Mouse (Mus musculus): Measurements from ENCODE around the gene Ap1s3. TPM values are rescaled to one million over a fixed set of nuclear protein-coding genes. Genes with fewer than 3 reads are reported as not detected.

The Ap1s3 gene
- polyA plus RNA-seq, 1 experiment from 2014 or later: 0.20 TPM

DNA sequence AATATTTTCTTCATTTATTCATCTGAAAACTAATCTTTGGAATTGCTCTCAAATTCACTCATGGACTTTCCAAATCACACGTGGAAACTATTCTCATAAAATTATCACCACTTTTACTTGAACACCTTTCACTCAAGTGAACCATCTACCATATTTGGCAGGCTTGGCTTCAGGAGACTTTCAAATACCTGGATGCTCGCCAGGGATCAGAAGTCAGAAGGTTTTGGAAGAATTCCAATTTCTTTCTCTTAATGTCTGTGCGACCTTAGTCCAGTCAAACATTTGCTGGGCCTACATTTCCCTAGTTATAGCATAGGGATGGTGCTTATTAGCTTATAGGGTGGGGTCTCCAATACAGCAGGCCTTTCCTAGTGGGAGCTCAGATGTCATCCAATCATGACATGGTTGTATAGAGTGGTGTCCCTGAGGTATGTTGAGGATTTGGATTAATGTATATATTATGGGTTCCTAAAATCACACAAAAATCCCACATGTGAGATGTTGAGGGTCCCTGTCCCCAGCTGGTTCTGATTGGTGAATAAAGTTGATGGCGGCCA lies 79.0 kb downstream of the Ap1s3 start:
- Histone ChIP-seq H3K4me2 (no peak overlapping the region), H3K4me3 (no peak overlapping the region), H3K9ac (no peak overlapping the region), H3K36me3 (no peaks in the 10 kb centered on the region), H3K27ac (ENCODE audit: poor library complexity, severe bottlenecking) (no peak overlapping the region), H3K27me3 (replicated peaks) (no peaks in the 10 kb centered on the region), H3K9me3 (replicated peaks) (no peaks in the 10 kb centered on the region; the same call in 1 of the 2 replicates), H3K4me1 (replicated peaks) (peaks cover 15% of the 10 kb centered on the region; the same call in 1 of the 2 replicates)
- ATAC-seq (ENCODE audit: insufficient number of reproducible peaks, low FRiP score): no peak
- WGBS: 56% methylated on average over 4 of the region's 4 CpGs

DNA sequence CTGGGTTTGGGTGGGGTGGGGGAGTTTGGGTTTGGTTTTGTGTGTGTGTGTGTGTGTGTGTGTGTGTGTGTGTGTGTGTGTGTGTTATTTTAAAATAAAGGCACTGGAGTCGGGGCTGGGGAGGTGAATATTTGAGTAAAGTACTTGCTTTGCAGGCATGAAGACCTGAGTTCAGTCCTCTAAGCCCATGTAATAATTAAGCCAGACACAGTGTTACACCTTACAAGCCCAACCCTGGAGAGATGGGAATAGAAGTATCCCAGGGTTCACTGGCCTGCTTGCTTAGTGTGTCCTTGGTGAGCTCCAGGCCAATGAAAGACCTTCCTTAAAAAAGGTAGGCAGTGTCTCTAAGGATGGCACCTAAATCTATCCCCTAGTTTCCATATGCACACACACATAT lies 80.7 kb downstream of the Ap1s3 start:
- Histone ChIP-seq H3K27ac (ENCODE audit: poor library complexity, severe bottlenecking) (no peak overlapping the region), H3K4me2 (no peak overlapping the region), H3K9me3 (replicated peaks) (no peaks in the 10 kb centered on the region; the same call in 1 of the 2 replicates), H3K4me3 (no peak overlapping the region), H3K36me3 (no peaks in the 10 kb centered on the region), H3K4me1 (replicated peaks) (peaks cover 15% of the 10 kb centered on the region; the same call in 1 of the 2 replicates), H3K27me3 (replicated peaks) (no peaks in the 10 kb centered on the region), H3K9ac (no peak overlapping the region)
- no peak for ATAC-seq (ENCODE audit: insufficient number of reproducible peaks, low FRiP score)
- WGBS: 92% methylated on average over 1 of the region's 1 CpGs

GRCm38 (mm10) chr1:79589971-79590763 lies 81.6 kb downstream of the Ap1s3 start:
- Histone ChIP-seq H3K27me3 (replicated peaks) (no peaks in the 10 kb centered on the region), H3K36me3 (no peaks in the 10 kb centered on the region), H3K4me2 (no peak overlapping the region), H3K4me3 (no peak overlapping the region), H3K4me1 (replicated peaks) (peaks cover 15% of the 10 kb centered on the region; the same call in 1 of the 2 replicates), H3K27ac (ENCODE audit: poor library complexity, severe bottlenecking) (peak overlapping the region; percentile 86), H3K9me3 (replicated peaks) (no peaks in the 10 kb centered on the region; the same call in 1 of the 2 replicates), H3K9ac (no peak overlapping the region)
- WGBS: 77% methylated on average over 4 of the region's 4 CpGs
- no peak for ATAC-seq (ENCODE audit: insufficient number of reproducible peaks, low FRiP score)

DNA sequence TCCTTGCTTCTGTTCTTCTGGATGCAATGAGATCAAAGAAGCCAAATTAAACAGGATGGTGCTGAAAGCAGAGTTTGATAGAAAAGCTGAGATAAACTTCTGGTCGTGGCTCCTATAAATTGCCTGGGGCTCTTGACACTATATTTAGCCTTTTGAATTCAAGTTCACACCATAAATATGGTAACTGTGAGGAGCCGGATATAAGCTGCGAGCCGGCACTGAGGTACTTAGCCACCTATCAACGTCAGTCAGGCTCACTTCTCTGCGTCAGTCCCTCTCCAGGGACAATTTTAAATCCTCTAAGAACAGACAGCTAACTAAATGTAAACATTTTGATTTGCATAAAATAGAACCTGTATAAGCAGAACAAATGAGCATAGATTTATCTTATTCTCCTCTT lies 82.3 kb downstream of the Ap1s3 start:
- Histone ChIP-seq H3K4me2 (no peak overlapping the region), H3K9me3 (replicated peaks) (no peaks in the 10 kb centered on the region; the same call in 1 of the 2 replicates), H3K4me1 (replicated peaks) (peaks cover 15% of the 10 kb centered on the region; the same call in 1 of the 2 replicates), H3K36me3 (no peaks in the 10 kb centered on the region), H3K27ac (ENCODE audit: poor library complexity, severe bottlenecking) (peak overlapping the region; percentile 86), H3K9ac (no peak overlapping the region), H3K4me3 (no peak overlapping the region), H3K27me3 (replicated peaks) (no peaks in the 10 kb centered on the region)
- ATAC-seq (ENCODE audit: insufficient number of reproducible peaks, low FRiP score): no peak
- 23% methylated on average over 6 of the region's 6 CpGs for WGBS

DNA sequence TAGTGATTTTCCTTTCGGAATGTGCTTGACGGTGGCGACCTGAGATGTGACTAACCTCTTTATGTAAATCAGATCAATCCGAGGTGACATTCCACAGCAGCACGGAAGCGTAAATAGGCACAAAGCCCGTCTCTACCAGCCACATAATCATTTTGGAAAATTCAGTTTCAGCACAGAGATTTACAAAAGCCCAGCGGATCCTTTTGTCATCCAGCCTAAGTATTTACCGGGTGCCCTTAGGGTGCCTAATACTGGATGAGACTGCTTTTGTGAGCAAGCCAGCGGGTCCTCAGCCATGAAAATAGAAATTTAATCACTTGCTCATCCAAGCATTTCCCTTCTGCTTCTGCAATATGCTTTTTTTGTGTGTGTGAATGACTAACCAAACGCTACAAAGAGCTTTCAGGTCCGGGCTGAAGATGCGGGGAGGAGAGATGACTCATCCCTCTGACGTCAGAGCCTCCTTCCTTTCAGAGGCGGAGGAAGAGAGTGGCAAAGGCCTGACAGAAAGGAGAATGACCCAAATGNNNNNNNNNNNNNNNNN lies 90.6 kb downstream of the Ap1s3 start:
- no peaks in the 10 kb centered on the region for H3K27me3 ChIP-seq (replicated peaks)
- 8% methylated on average over 15 of the region's 15 CpGs for WGBS
- H3K9ac ChIP-seq: peak overlapping the region; percentile 61
- 0 out of 2 replicates have a peak, but pooled peaks cover 5% of the 10 kb centered on the region for H3K4me1 ChIP-seq (replicated peaks)
- H3K27ac ChIP-seq (ENCODE audit: poor library complexity, severe bottlenecking): no peak overlapping the region
- H3K4me2 ChIP-seq: peak overlapping the region; percentile 72
- ATAC-seq (ENCODE audit: insufficient number of reproducible peaks, low FRiP score): peak; percentile 76; the same call in 1 of the 2 replicates
- no peaks in the 10 kb centered on the region for H3K36me3 ChIP-seq
- peak overlapping the region; percentile 44 for H3K4me3 ChIP-seq
- no peaks in the 10 kb centered on the region for H3K9me3 ChIP-seq (replicated peaks)

GRCm38 (mm10) chr1:79577357-79577756 lies 94.4 kb downstream of the Ap1s3 start:
- Histone ChIP-seq H3K36me3 (no peaks in the 10 kb centered on the region), H3K9ac (no peak overlapping the region), H3K9me3 (replicated peaks) (no peaks in the 10 kb centered on the region), H3K4me3 (no peak overlapping the region), H3K27me3 (replicated peaks) (no peaks in the 10 kb centered on the region), H3K4me1 (replicated peaks) (0 out of 2 replicates have a peak, but pooled peaks cover 5% of the 10 kb centered on the region), H3K27ac (ENCODE audit: poor library complexity, severe bottlenecking) (no peak overlapping the region), H3K4me2 (no peak overlapping the region)
- 80% methylated on average over 3 of the region's 3 CpGs for WGBS
- no peak for ATAC-seq (ENCODE audit: insufficient number of reproducible peaks, low FRiP score)

GRCm38 (mm10) chr1:79571912-79572311 lies 99.9 kb downstream of the Ap1s3 start:
- H3K27ac ChIP-seq (ENCODE audit: poor library complexity, severe bottlenecking): no peak overlapping the region
- ATAC-seq (ENCODE audit: insufficient number of reproducible peaks, low FRiP score): no peak
- WGBS: 76% methylated on average over 4 of the region's 4 CpGs

DNA sequence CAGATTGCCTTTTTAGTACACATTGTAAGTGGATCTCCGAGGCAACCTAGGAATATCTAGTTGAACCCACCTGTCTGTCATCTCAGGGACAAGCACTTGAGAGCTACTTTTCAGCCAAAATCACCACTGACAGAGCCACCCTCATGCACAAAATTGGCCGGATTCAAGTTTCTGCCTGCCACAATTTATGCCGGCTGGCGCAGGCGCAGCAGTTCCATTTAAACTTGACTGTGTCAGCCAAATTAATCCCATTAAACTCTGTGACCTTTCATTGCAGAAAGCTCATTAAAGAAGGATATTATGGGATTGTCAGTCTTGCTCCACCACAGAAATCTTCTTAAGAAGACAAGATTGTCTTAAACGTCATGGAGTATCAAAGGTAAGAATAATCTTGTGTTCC lies 100.6 kb downstream of the Ap1s3 start:
- no peak overlapping the region for H3K9ac ChIP-seq
- no peak overlapping the region for H3K4me2 ChIP-seq
- H3K4me1 ChIP-seq (replicated peaks): no peaks in the 10 kb centered on the region
- H3K27ac ChIP-seq (ENCODE audit: poor library complexity, severe bottlenecking): no peak overlapping the region
- no peaks in the 10 kb centered on the region for H3K36me3 ChIP-seq
- H3K27me3 ChIP-seq (replicated peaks): no peaks in the 10 kb centered on the region
- 84% methylated on average over 6 of the region's 6 CpGs for WGBS
- no peak for ATAC-seq (ENCODE audit: insufficient number of reproducible peaks, low FRiP score)
- H3K4me3 ChIP-seq: no peak overlapping the region
- H3K9me3 ChIP-seq (replicated peaks): no peaks in the 10 kb centered on the region

More at GRCm38 (mm10) chr1:79571912-79572311, 99.9 kb downstream of the Ap1s3 start:
- Histone ChIP-seq H3K9me3 (replicated peaks) (no peaks in the 10 kb centered on the region), H3K4me1 (replicated peaks) (no peaks in the 10 kb centered on the region), H3K4me2 (no peak overlapping the region), H3K4me3 (no peak overlapping the region), H3K9ac (no peak overlapping the region), H3K36me3 (no peaks in the 10 kb centered on the region), H3K27me3 (replicated peaks) (no peaks in the 10 kb centered on the region)

GRCm38 (mm10) chr1:79561186-79561585 lies 110.6 kb downstream of the Ap1s3 start:
- ATAC-seq (ENCODE audit: insufficient number of reproducible peaks, low FRiP score): no peak
- no peak overlapping the region for H3K27ac ChIP-seq (ENCODE audit: poor library complexity, severe bottlenecking)
- WGBS: 53% methylated on average over 5 of the region's 5 CpGs
- no peak overlapping the region for H3K4me3 ChIP-seq
- no peaks in the 10 kb centered on the region for H3K9me3 ChIP-seq (replicated peaks)
- H3K4me2 ChIP-seq: no peak overlapping the region
- no peaks in the 10 kb centered on the region for H3K36me3 ChIP-seq
- no peak overlapping the region for H3K9ac ChIP-seq
- H3K27me3 ChIP-seq (replicated peaks): no peaks in the 10 kb centered on the region
- no peaks in the 10 kb centered on the region for H3K4me1 ChIP-seq (replicated peaks)
